Mouse (Mus musculus): ENCODE results near the gene Ano4. TPM values are rescaled to one million over a fixed set of nuclear protein-coding genes. Genes with fewer than 3 reads are reported as not detected.
"Not testable (repeated sequence)": the region's sequence is repeated elsewhere in the genome, so short reads cannot be mapped to it uniquely, and the experiment has no call there.

Ano4 gene
- polyA plus RNA-seq, 1 experiment, result not detected

GRCm38 (mm10) chr10:89102025-89102424, 242.5 kb downstream of the Ano4 start:
- no peak for TF ChIP-seq POLR2A (IDR thresholded peaks at IDR 0.05; ENCODE audit: borderline replicate concordance, control insufficient read depth, low read depth, low read length)
- TF ChIP-seq CTCF (IDR thresholded peaks at IDR 0.05; ENCODE audit: control insufficient read depth, insufficient read depth, low read length), result no peak
- Histone ChIP-seq H3K4me3 (replicated peaks; ENCODE audit: control insufficient read depth, low read depth, low read length) (no peak overlapping the region), H3K27ac (ENCODE audit: control insufficient read depth, insufficient read depth, low read depth, low read length, poor library complexity) (no peak overlapping the region), H3K4me1 (ENCODE audit: control insufficient read depth, insufficient read depth, low read length) (no peaks in the 10 kb centered on the region)
- 11% methylated on average over 7 of the region's 7 CpGs for WGBS

GRCm38 (mm10) chr10:89098183-89098582, 246.4 kb downstream of the Ano4 start:
- Histone ChIP-seq H3K4me1 (ENCODE audit: control insufficient read depth, insufficient read depth, low read length) (no peaks in the 10 kb centered on the region), H3K4me3 (replicated peaks; ENCODE audit: control insufficient read depth, low read depth, low read length) (no peak overlapping the region), H3K27ac (ENCODE audit: control insufficient read depth, insufficient read depth, low read depth, low read length, poor library complexity) (no peak overlapping the region)
- 56% methylated on average over 4 of the region's 4 CpGs for WGBS
- no peak for TF ChIP-seq CTCF (IDR thresholded peaks at IDR 0.05; ENCODE audit: control insufficient read depth, insufficient read depth, low read length)

DNA sequence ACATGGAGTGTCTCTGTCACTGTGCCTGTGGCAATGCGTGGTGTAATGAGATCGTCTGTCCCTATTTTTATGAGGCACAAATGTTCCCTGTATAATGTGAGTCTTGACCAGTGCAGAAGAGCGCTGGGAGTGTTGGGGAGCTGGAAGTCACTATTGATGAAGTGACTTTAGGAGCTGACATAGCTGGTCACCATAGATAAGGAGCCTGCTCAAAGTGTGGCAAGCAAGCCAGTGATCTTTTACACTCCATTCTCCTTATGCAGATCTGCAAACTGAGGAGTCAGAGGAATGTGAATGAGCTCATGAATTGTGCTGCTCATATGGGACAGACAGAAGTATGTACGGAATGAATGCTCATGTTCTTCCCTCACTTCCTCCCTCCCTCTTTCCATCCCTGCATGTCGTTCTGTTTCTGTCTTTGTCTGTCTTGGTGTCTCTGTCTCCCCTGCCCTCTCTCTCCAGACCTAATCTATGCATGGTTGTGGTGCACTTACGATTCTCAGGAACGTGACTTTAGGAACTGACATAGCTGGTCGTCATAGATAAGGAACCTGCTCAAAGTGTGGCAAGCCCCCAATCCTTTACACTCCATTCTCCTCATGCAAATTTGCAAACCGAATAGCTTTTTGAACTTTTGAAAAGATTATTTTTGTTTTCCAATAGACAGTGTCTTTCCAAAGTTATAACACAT, 252.1 kb downstream of the Ano4 start:
- no peak overlapping the region for H3K4me3 ChIP-seq (replicated peaks; ENCODE audit: control insufficient read depth, low read depth, low read length)
- no peaks in the 10 kb centered on the region for H3K4me1 ChIP-seq (ENCODE audit: control insufficient read depth, insufficient read depth, low read length)
- no peak overlapping the region for H3K27ac ChIP-seq (ENCODE audit: control insufficient read depth, insufficient read depth, low read depth, low read length, poor library complexity)
- TF ChIP-seq CTCF (IDR thresholded peaks at IDR 0.05; ENCODE audit: control insufficient read depth, insufficient read depth, low read length) (no peak), POLR2A (IDR thresholded peaks at IDR 0.05; ENCODE audit: borderline replicate concordance, control insufficient read depth, low read depth, low read length) (no peak)
- 56% methylated on average over 9 of the region's 9 CpGs for WGBS

DNA sequence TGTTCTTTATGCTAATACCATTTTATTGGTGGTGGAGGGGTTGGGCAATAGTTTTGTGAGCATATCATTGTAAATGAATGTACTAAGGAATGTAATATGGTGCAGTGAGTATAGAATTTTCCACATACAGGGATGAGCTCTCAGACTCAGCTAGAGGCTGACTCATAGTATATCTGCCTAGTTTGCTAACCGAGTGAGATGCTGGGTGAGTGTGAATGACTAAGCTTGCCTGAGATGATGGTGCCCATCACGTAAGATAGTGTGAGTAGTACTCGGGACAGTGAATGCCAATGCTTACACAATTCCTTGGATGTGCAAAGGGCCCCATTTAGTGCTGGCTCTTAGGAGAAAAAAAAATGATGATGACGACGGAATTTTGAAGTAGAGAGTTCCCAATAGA, 267.1 kb downstream of the Ano4 start:
- Histone ChIP-seq H3K27ac (ENCODE audit: control insufficient read depth, insufficient read depth, low read depth, low read length, poor library complexity) (no peak overlapping the region), H3K4me3 (replicated peaks; ENCODE audit: control insufficient read depth, low read depth, low read length) (no peak overlapping the region), H3K4me1 (ENCODE audit: control insufficient read depth, insufficient read depth, low read length) (no peaks in the 10 kb centered on the region)
- TF ChIP-seq CTCF (IDR thresholded peaks at IDR 0.05; ENCODE audit: control insufficient read depth, insufficient read depth, low read length), result no peak
- no peak for TF ChIP-seq POLR2A (IDR thresholded peaks at IDR 0.05; ENCODE audit: borderline replicate concordance, control insufficient read depth, low read depth, low read length)
- WGBS, result 74% methylated on average over 5 of the region's 5 CpGs

DNA sequence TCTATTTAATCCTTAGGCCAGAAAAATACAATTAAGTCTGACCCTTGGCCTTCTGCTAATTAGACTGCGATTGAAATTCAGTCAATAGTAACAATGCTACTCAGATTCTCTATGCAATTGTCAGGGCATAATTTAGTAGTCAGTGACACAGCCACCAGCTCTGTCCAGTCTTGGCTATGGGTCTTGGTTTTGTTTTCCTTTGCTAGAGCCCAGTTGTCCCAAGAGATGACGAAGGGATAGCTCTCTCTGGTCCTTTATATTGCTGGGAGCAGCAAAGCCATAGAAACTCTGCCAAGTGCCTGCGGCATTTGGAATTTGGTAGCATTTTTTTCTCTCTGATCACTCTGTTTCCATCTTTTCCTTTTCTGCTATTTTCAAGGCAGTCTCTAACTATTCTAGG, 288.7 kb downstream of the Ano4 start:
- TF ChIP-seq CTCF (IDR thresholded peaks at IDR 0.05; ENCODE audit: control insufficient read depth, insufficient read depth, low read length), result no peak
- TF ChIP-seq POLR2A (IDR thresholded peaks at IDR 0.05; ENCODE audit: borderline replicate concordance, control insufficient read depth, low read depth, low read length), result no peak
- no peak overlapping the region for H3K4me3 ChIP-seq (replicated peaks; ENCODE audit: control insufficient read depth, low read depth, low read length)
- WGBS, result 74% methylated on average over 3 of the region's 3 CpGs
- no peaks in the 10 kb centered on the region for H3K4me1 ChIP-seq (ENCODE audit: control insufficient read depth, insufficient read depth, low read length)
- no peak overlapping the region for H3K27ac ChIP-seq (ENCODE audit: control insufficient read depth, insufficient read depth, low read depth, low read length, poor library complexity)

DNA sequence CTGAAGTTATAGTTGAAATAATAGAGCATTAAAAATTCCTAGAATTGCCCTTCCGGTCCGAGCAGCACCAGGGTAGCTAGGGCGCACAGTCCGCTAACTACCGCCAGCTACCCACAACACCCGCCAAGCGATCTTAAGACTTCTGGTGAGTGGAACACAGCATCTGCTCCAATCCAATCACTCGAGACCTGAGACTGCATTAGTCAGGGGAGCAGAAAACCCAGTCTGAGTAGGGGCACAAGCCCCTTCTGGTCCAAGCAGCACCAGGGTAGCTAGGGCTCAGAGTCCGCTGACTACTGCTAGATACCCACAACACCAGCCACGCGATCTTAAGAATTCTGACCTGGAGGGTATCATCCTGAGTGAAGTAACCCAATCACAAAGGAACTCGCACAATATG, 299.6 kb downstream of the Ano4 start:
- not testable (repeated sequence) for H3K27ac ChIP-seq (ENCODE audit: control insufficient read depth, insufficient read depth, low read depth, low read length, poor library complexity); H3K4me3 ChIP-seq (replicated peaks; ENCODE audit: control insufficient read depth, low read depth, low read length); H3K4me1 ChIP-seq (ENCODE audit: control insufficient read depth, insufficient read depth, low read length)
- 86% methylated on average over 12 of the region's 12 CpGs for WGBS

DNA sequence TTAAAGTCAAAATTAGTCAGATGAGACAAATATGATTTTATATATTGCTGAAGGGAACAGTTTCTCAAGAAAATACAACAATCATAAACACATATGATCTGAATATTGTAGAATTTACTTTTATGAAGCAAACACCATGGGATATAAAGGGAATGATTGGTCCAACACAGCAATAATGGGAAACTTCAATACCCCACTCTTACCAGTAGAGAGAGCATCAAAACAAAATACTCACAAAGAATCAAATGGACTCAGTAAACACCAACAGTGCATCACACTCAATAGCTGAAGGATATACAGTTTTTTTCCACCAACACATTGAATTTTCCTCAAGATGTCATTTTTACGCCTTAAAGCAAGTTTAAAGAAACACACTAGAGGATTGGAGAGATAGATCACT, 300.4 kb downstream of the Ano4 start:
- WGBS, result 72% methylated on average over 1 of the region's 1 CpGs
- H3K4me1 ChIP-seq (ENCODE audit: control insufficient read depth, insufficient read depth, low read length), result no peaks in the 10 kb centered on the region
- H3K27ac ChIP-seq (ENCODE audit: control insufficient read depth, insufficient read depth, low read depth, low read length, poor library complexity), result no peak overlapping the region
- no peak for TF ChIP-seq POLR2A (IDR thresholded peaks at IDR 0.05; ENCODE audit: borderline replicate concordance, control insufficient read depth, low read depth, low read length)
- no peak for TF ChIP-seq CTCF (IDR thresholded peaks at IDR 0.05; ENCODE audit: control insufficient read depth, insufficient read depth, low read length)
- no peak overlapping the region for H3K4me3 ChIP-seq (replicated peaks; ENCODE audit: control insufficient read depth, low read depth, low read length)

DNA sequence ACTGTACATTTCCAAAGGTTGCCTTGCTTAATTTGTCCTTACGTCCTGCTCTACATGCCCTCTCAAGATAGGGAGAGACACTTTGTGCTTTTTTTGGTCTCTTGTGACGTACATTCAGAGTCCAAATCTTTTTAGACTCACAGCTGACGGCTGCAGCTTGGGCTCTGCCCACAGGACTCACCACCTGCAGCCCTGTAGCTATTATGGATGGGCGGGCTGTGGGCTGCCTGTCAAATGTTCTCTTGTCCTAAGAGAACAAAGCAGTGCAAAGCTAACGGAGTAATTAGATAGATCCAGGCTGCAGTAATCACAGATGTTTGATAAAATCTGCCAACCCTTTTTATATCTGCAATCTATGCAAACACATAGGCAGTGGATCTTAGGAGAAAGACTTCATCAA, 325.6 kb downstream of the Ano4 start:
- no peak overlapping the region for H3K4me3 ChIP-seq (replicated peaks; ENCODE audit: control insufficient read depth, low read depth, low read length)
- no peak overlapping the region for H3K27ac ChIP-seq (ENCODE audit: control insufficient read depth, insufficient read depth, low read depth, low read length, poor library complexity)
- no peaks in the 10 kb centered on the region for H3K4me1 ChIP-seq (ENCODE audit: control insufficient read depth, insufficient read depth, low read length)
- no peak for TF ChIP-seq CTCF (IDR thresholded peaks at IDR 0.05; ENCODE audit: control insufficient read depth, insufficient read depth, low read length)
- no peak for TF ChIP-seq POLR2A (IDR thresholded peaks at IDR 0.05; ENCODE audit: borderline replicate concordance, control insufficient read depth, low read depth, low read length)
- WGBS, result 70% methylated on average over 5 of the region's 5 CpGs

DNA sequence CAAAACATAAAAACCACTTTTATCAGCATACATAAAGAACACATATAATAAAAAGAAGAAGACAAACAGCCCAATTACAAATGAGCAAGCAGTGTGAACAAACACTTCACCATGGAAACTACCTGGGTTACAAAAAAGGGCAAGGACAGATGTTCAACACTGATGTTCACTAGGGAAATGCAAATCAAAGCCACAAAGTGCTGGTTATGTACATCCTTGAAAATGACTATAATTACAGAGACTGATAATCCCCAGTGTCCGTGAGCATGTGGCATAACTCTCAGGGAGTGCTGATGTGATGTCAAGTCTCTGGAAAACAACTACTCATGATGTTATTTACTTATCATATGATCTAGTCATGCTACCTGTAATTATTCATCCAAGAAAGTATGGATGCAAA, 336.3 kb downstream of the Ano4 start:
- TF ChIP-seq POLR2A (IDR thresholded peaks at IDR 0.05; ENCODE audit: borderline replicate concordance, control insufficient read depth, low read depth, low read length) (no peak), CTCF (IDR thresholded peaks at IDR 0.05; ENCODE audit: control insufficient read depth, insufficient read depth, low read length) (no peak)
- no peaks in the 10 kb centered on the region for H3K4me1 ChIP-seq (ENCODE audit: control insufficient read depth, insufficient read depth, low read length)
- WGBS, result 67% methylated on average over 1 of the region's 1 CpGs
- no peak overlapping the region for H3K4me3 ChIP-seq (replicated peaks; ENCODE audit: control insufficient read depth, low read depth, low read length)
- no peak overlapping the region for H3K27ac ChIP-seq (ENCODE audit: control insufficient read depth, insufficient read depth, low read depth, low read length, poor library complexity)
